Mouse (Mus musculus): ENCODE results near the gene Slc52a3. TPM values are rescaled to one million over a fixed set of nuclear protein-coding genes. Genes with fewer than 3 reads are reported as not detected.

The Slc52a3 gene
- total and polyA plus RNA-seq, 3 experiments: 14.8 to 17.0 TPM; not detected in 1

DNA sequence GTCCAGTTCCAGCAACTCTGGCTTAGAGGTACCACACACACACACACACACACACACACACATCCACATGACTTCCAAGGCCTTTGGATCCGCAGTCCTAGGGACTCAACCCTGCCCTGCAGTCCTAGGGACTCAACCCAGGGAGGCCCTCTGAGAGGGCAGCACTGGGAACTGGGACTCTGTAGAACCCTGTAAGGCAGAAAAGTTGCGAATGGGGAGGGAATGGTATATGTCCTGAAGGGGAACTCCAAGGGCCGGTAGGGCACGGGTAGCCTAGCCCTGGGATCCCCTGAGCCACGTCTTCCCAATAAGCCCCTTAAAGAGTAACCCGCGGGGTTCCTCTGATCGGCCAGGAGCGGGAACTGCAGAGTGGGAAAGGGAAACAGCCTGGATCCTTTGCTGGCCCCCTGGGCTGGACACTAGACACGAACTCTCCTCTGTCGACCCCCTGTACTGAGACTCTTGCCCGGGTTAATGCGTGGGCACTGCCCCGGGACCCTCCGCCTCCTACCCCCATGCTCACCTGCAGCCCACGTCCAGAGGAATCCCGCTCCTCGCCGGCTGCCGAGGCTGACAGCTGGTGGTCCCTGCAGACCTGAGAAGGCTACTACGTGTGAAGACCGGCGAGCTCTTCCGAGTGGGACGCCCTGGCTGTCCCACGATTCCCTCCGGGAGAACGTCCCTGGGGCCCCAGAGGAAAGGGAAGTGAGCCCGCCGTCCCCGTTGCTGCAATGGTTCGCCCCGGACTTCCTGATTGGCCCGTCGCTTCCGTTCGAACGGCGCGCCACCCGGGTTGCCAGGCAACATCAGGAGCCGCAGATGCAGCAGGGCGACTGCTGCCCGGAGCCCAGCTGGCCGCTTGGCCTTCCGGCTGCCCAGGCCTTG is 16.6 kb upstream of the Slc52a3 start, which contains the start of gene Fam110a:
Gene Fam110a (minus strand): TSS at position 750 of the 885 bp plus-strand sequence.
- Histone ChIP-seq H3K4me1 (ENCODE audit: control insufficient read depth in 1 of 2, insufficient read depth in 2 of 2, low read length in 2 of 2) (peaks cover 0 to 22% of the 10 kb centered on the region in 2 experiments; a peak in 2 of 4 replicates), H3K9ac (ENCODE audit: control insufficient read depth, low read depth, low read length, poor library complexity, severe bottlenecking) (peak within 1 kb of the TSS; percentile 83), H3K27ac (ENCODE audit: control insufficient read depth, low read depth, low read length) (no peak within 1 kb of the TSS), H3K36me3 (ENCODE audit: control insufficient read depth in 1 of 2, insufficient read depth in 2 of 2, low read length in 2 of 2) (peaks cover 0 to 2% of the 10 kb centered on the region in 2 experiments; a peak in 1 of 4 replicates), H3K9me3 (replicated peaks; ENCODE audit: insufficient read depth, low read length) (no peaks in the 10 kb centered on the region), H3K79me2 (ENCODE audit: control insufficient read depth, insufficient read depth, low read length, poor library complexity) (peaks cover 7% of the 10 kb centered on the region), H3K27me3 (ENCODE audit: control insufficient read depth in 1 of 2, insufficient read depth in 2 of 2, low read length in 2 of 2) (no peaks in the 10 kb centered on the region), H3K4me3 (ENCODE audit: control insufficient read depth in 1 of 2, insufficient read depth in 1 of 2, low read depth in 2 of 2, low read length in 2 of 2) (peak within 1 kb of the TSS; percentile 64 to 79)
- peak; percentile 60 for TF ChIP-seq MXI1 (IDR thresholded peaks at IDR 0.05; ENCODE audit: low read depth, low read length)
- no peak for TF ChIP-seq JUND (IDR thresholded peaks at IDR 0.05; ENCODE audit: low read depth, low read length)
- peak; percentile 42; the same call in 1 of the 2 replicates for TF ChIP-seq NELFE (IDR thresholded peaks at IDR 0.05; ENCODE audit: low read depth, low read length)
- peak; percentile 93 for TF ChIP-seq ELF1 (IDR thresholded peaks at IDR 0.05; ENCODE audit: low read depth, low read length)
- TF ChIP-seq SIN3A (IDR thresholded peaks at IDR 0.05; ENCODE audit: low read length): peak; percentile 88
- peak; percentile 76 for TF ChIP-seq HCFC1 (IDR thresholded peaks at IDR 0.05; ENCODE audit: low read depth, low read length)
- peak in 1 of 2 experiments; percentile 70; a peak in 1 of 4 replicates for TF ChIP-seq POLR2A (IDR thresholded peaks at IDR 0.05; ENCODE audit: control insufficient read depth in 1 of 2, insufficient read depth in 1 of 2, low read depth in 1 of 2, low read length in 2 of 2, poor library complexity in 1 of 2)
- TF ChIP-seq KAT2A (conservative IDR thresholded peaks at IDR 0.05; ENCODE audit: low read depth, low read length): no peak
- peak; percentile 87 for DNase-seq (ENCODE audit: low read depth, low spot score)

DNA sequence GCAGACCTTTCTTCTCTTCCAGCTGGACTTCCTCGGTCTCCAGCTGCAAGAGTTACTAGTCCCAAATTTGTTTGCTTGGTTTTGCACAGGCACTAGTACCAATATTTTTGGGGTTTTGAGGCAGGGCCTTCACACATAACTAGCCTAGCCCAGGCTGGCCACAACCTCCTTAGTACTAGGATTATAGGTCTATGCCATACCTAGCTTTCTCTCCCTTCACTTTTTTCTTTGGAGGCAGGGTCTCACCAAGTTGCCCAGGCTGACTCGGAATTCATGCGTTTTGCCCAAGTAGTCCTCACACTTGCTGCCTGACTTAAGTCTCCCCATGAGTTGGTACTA is 16.0 kb upstream of the Slc52a3 start:
- Histone ChIP-seq H3K79me2 (ENCODE audit: control insufficient read depth, insufficient read depth, low read length, poor library complexity) (peaks cover 7% of the 10 kb centered on the region), H3K9me3 (replicated peaks; ENCODE audit: insufficient read depth, low read length) (no peaks in the 10 kb centered on the region), H3K9ac (ENCODE audit: control insufficient read depth, low read depth, low read length, poor library complexity, severe bottlenecking) (peak overlapping the region; percentile 13; the same call in 1 of the 2 replicates), H3K27me3 (ENCODE audit: control insufficient read depth in 1 of 2, insufficient read depth in 2 of 2, low read length in 2 of 2) (no peaks in the 10 kb centered on the region), H3K36me3 (ENCODE audit: control insufficient read depth in 1 of 2, insufficient read depth in 2 of 2, low read length in 2 of 2) (peaks cover 0 to 2% of the 10 kb centered on the region in 2 experiments; a peak in 1 of 4 replicates), H3K4me3 (ENCODE audit: control insufficient read depth in 1 of 2, insufficient read depth in 1 of 2, low read depth in 2 of 2, low read length in 2 of 2) (peak overlapping the region; percentile 64 to 79; a peak in 3 of 4 replicates), H3K27ac (ENCODE audit: control insufficient read depth, low read depth, low read length) (no peak overlapping the region), H3K4me1 (ENCODE audit: control insufficient read depth in 1 of 2, insufficient read depth in 2 of 2, low read length in 2 of 2) (peaks cover 0 to 22% of the 10 kb centered on the region in 2 experiments; a peak in 2 of 4 replicates)
- TF ChIP-seq GABPA (IDR thresholded peaks at IDR 0.05; ENCODE audit: low read depth, low read length) (no peak), POLR2A (IDR thresholded peaks at IDR 0.05; ENCODE audit: control insufficient read depth in 1 of 2, insufficient read depth in 1 of 2, low read depth in 1 of 2, low read length in 2 of 2, poor library complexity in 1 of 2) (0 out of 4 replicates have a peak, but pooled peaks of 1 of the 2 experiments have one; percentile 2)
- no peak for DNase-seq (ENCODE audit: low read depth, low spot score)

DNA sequence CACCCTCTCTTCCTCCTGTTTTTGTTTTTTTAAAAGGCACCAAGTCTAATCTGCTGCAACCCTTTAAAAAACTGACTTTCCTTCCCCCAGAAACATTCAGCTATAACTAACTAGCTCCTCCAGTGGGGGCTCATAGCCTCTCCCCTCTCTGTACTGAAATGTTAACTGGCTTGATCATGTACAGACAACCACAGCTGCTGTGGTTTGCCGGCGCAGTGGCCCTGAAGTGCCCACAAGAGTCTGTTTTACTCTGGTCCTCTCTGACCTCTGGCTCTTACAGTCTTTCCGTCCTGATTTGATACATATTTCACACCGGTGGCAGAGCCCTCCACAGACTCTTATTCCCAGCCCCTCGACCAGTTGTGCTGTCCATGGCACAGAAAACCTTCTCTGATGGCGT is 15.0 kb upstream of the Slc52a3 start:
- H3K4me3 ChIP-seq (ENCODE audit: control insufficient read depth in 1 of 2, insufficient read depth in 1 of 2, low read depth in 2 of 2, low read length in 2 of 2): no peak overlapping the region
- H3K9ac ChIP-seq (ENCODE audit: control insufficient read depth, low read depth, low read length, poor library complexity, severe bottlenecking): no peak overlapping the region
- H3K9me3 ChIP-seq (replicated peaks; ENCODE audit: insufficient read depth, low read length): no peaks in the 10 kb centered on the region
- no peak overlapping the region for H3K27ac ChIP-seq (ENCODE audit: control insufficient read depth, low read depth, low read length)
- H3K79me2 ChIP-seq (ENCODE audit: control insufficient read depth, insufficient read depth, low read length, poor library complexity): peaks cover 7% of the 10 kb centered on the region
- H3K4me1 ChIP-seq (ENCODE audit: control insufficient read depth in 1 of 2, insufficient read depth in 2 of 2, low read length in 2 of 2): peaks cover 0 to 22% of the 10 kb centered on the region in 2 experiments; a peak in 2 of 4 replicates
- no peak for DNase-seq (ENCODE audit: low read depth, low spot score)
- TF ChIP-seq MYB (IDR thresholded peaks at IDR 0.05; ENCODE audit: low read depth, low read length) (no peak), ZMIZ1 (IDR thresholded peaks at IDR 0.05; ENCODE audit: low read depth, low read length) (no peak), TCF12 (IDR thresholded peaks at IDR 0.05; ENCODE audit: low read depth, low read length) (no peak), ZKSCAN1 (IDR thresholded peaks at IDR 0.05; ENCODE audit: low read depth, low read length) (no peak), MAZ (IDR thresholded peaks at IDR 0.05; ENCODE audit: low read depth, low read length) (no peak), HCFC1 (IDR thresholded peaks at IDR 0.05; ENCODE audit: low read depth, low read length) (no peak), JUND (IDR thresholded peaks at IDR 0.05; ENCODE audit: low read depth, low read length) (no peak), EP300 (IDR thresholded peaks at IDR 0.05; ENCODE audit: low read depth in 1 of 2, low read length in 2 of 2) (no peak), NELFE (IDR thresholded peaks at IDR 0.05; ENCODE audit: low read depth, low read length) (no peak), UBTF (IDR thresholded peaks at IDR 0.05; ENCODE audit: borderline replicate concordance, insufficient read depth, low read depth, low read length) (no peak), GATA1 (IDR thresholded peaks at IDR 0.05; ENCODE audit: low read depth, low read length) (no peak), CHD2 (IDR thresholded peaks at IDR 0.05; ENCODE audit: low read length) (no peak), POLR2A (IDR thresholded peaks at IDR 0.05; ENCODE audit: control insufficient read depth in 1 of 2, insufficient read depth in 1 of 2, low read depth in 1 of 2, low read length in 2 of 2, poor library complexity in 1 of 2) (no peak), TAL1 (IDR thresholded peaks at IDR 0.05; ENCODE audit: low read length) (no peak), MXI1 (IDR thresholded peaks at IDR 0.05; ENCODE audit: low read depth, low read length) (no peak), CHD1 (IDR thresholded peaks at IDR 0.05; ENCODE audit: low read depth, low read length) (no peak), SIN3A (IDR thresholded peaks at IDR 0.05; ENCODE audit: low read length) (no peak), POLR2AphosphoS2 (IDR thresholded peaks at IDR 0.05; ENCODE audit: low read length) (no peak)
- H3K27me3 ChIP-seq (ENCODE audit: control insufficient read depth in 1 of 2, insufficient read depth in 2 of 2, low read length in 2 of 2): peaks cover 3 to 8% of the 10 kb centered on the region in 2 experiments
- peaks cover 0 to 2% of the 10 kb centered on the region in 2 experiments; a peak in 1 of 4 replicates for H3K36me3 ChIP-seq (ENCODE audit: control insufficient read depth in 1 of 2, insufficient read depth in 2 of 2, low read length in 2 of 2)
